Mouse (Mus musculus) ES-E14 (cell line): ENCODE results near the gene Abr.

Experiments used
- CHD2 ChIP-seq: IDR thresholded peaks from 2 replicates; pipeline ENCODE4 v1.6.1; 2014; ENCODE audit warnings: mild to moderate bottlenecking, low read depth, low read length, inconsistent platforms
- MAFK ChIP-seq: IDR thresholded peaks from 2 replicates; pipeline ENCODE4 v1.6.1; 2014; ENCODE audit warnings: mild to moderate bottlenecking, low read depth, low read length, inconsistent platforms; ENCODE audit not compliant: insufficient read depth
- ZNF384 ChIP-seq: IDR thresholded peaks from 2 replicates; pipeline ENCODE4 v1.6.1; 2012; ENCODE audit warnings: low read depth, low read length, inconsistent platforms

- TF ChIP-seq CHD2 = no peak
- TF ChIP-seq MAFK = no peak
- TF ChIP-seq ZNF384 = no peak
These were observed 223.8 kb downstream of the Abr start for GRCm38 (mm10) chr11:76398312-76398797.
